ENCODE assay signal across 8 mouse cellular contexts in the genomic region with DNA sequence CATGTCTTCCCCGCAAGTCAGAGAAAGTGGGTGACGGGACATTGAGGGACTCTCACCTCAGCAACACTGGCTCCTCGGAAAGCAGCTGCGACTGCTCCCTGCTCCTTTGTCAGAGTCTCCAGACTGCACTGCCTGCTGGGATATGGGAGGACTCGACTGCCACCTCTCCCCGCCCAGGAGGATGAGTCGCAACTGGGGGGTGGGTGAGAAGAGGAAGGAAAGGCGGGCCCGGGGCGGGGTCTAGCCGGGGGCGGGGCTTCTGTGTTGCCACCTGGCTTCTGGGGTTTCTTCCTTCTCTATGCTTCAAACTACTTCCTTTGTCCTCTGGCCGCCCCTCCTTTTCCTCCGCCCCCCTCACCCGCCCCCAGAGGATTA. TPM values are rescaled to one million over a fixed set of nuclear protein-coding genes. Genes with fewer than 3 reads are reported as not detected.
DNase-seq lines count a peak whose midpoint lies in the region; ATAC-seq lines count a peak whose summit lies in the region.

A gene (minus strand): TSS at position 137 of the 375 bp plus-strand sequence.

- 5% methylated on average over 7 of the region's 15 CpGs for WGBS in hindbrain, embryonic 16.5 days
- 28% methylated on average over 9 of the region's 15 CpGs for WGBS in macrophage (ENCODE audit: missing documents)

- H3K27me3 ChIP-seq in hindbrain, embryonic 16.5 days (replicated peaks; ENCODE audit: control insufficient read depth, insufficient read depth, low read length) = no peaks in the 10 kb centered on the region

- H3K4me3 ChIP-seq in hindbrain, embryonic 16.5 days (ENCODE audit: low read length) = peak within 1 kb of the TSS; percentile 67
- H3K4me3 ChIP-seq in macrophage (ENCODE audit: inconsistent target) = peak within 1 kb of the TSS; percentile 70

- no peaks in the 10 kb centered on the region for H3K9me3 ChIP-seq in hindbrain, embryonic 16.5 days (ENCODE audit: control insufficient read depth, low read length)

- peak within 1 kb of the TSS; percentile 80 for H3K27ac ChIP-seq in hindbrain, embryonic 16.5 days (ENCODE audit: low read depth, low read length)
- H3K27ac ChIP-seq in macrophage = peak within 1 kb of the TSS; percentile 29

- peaks cover 35% of the 10 kb centered on the region; the same call in 1 of the 2 replicates for H3K79me2 ChIP-seq in macrophage (ENCODE audit: inconsistent target)

- peak within 1 kb of the TSS; percentile 76 for H3K9ac ChIP-seq in hindbrain, embryonic 16.5 days (ENCODE audit: low read depth, low read length)

- H3K4me2 ChIP-seq in hindbrain, embryonic 16.5 days (ENCODE audit: low read length) = peak within 1 kb of the TSS; percentile 67

- peak; percentile 99 for ATAC-seq in hindbrain, embryonic 16.5 days

- no peaks in the 10 kb centered on the region for H3K36me3 ChIP-seq in hindbrain, embryonic 16.5 days (ENCODE audit: control insufficient read depth, insufficient read depth, low read length)
- H3K36me3 ChIP-seq in macrophage (ENCODE audit: inconsistent target) = no peaks in the 10 kb centered on the region

- H3K4me1 ChIP-seq in hindbrain, embryonic 16.5 days (ENCODE audit: control insufficient read depth, insufficient read depth, low read depth, low read length) = no peaks in the 10 kb centered on the region

- peak; percentile 90 for DNase-seq in R1 (ENCODE audit: low read depth, low spot score)
- DNase-seq in cerebellum, postnatal 25 days = peak; percentile 69 to 85
- DNase-seq in gastrocnemius, adult 18-20 months (ENCODE audit: low spot score) = peak; percentile 89
- peak; percentile 74 to 76 for DNase-seq in left cerebral cortex, adult 18-20 months (ENCODE audit: low spot score in 2 of 2)
- peak; percentile 84 for DNase-seq in right cerebral cortex, adult 18-20 months
- DNase-seq in urinary bladder, postnatal 10 days (ENCODE audit: low spot score) = peak; percentile 25

RNA-seq across cellular contexts. Expression of the gene that starts here (rescaled TPM):
- total RNA-seq in gastrocnemius, adult 18-20 months (2021) = 10 to 100 TPM; 71.1 to 87.9 TPM
- 41.9 and 44.1 TPM in 2 replicates for polyA plus RNA-seq in hindbrain, embryonic 16.5 days (2015; fragmentation: Nextera tagmentation; extraction: Ambion mirVana)
- 10 to 100 TPM; 14.3 to 16.1 TPM for total RNA-seq in left cerebral cortex, adult 18-20 months (2021)
- 1 to 10 TPM in 25 of 26 experiments, under 1 TPM in 1; 0.86 to 8.3 (median 2.5) TPM for total RNA-seq in macrophage (2018; cell fraction: chromatin; rRNA removed)
- total RNA-seq in macrophage (2018; cell fraction: cytosol; rRNA removed) = 10 to 100 TPM in 23 of 26 experiments, 1 to 10 TPM in 3; 6.8 to 25.8 (median 13.5) TPM
- total RNA-seq in macrophage (2018; cell fraction: nucleus; rRNA removed) = 10 to 100 TPM in 6 of 26 experiments, 1 to 10 TPM in 20; 3.4 to 20.3 (median 6.4) TPM
- polyA plus RNA-seq in macrophage (2018) = 13.4 to 22.1 TPM (median 21.4 TPM) in 3 replicates

Comparison
In these comparisons a context has a peak if more than half of its experiments do, and no peak if none do; other contexts are left out.
1. Peak in every context shown above with its lines: DNase-seq, ATAC-seq, H3K4me3 ChIP-seq and H3K27ac ChIP-seq.
2. RNA of the gene that starts here (total RNA-seq): 71.1 to 87.9 TPM in gastrocnemius, adult 18-20 months; 14.3 to 16.1 TPM in left cerebral cortex, adult 18-20 months; every median in the first group is over 4 times any median in the second.
3. DNase-seq: peak in every context shown above with its lines; median percentile 90 in R1; 89 in gastrocnemius, adult 18-20 months; 84 in right cerebral cortex, adult 18-20 months; 77 in cerebellum, postnatal 25 days; 75 in left cerebral cortex, adult 18-20 months; 25 in urinary bladder, postnatal 10 days.